Comparison of ENCODE assay signal across 11 mouse cellular contexts in genomic region chr4:25035158-25035791, GRCm38 (mm10).
A peak's percentile ranks its signal among the peaks of the same experiment; 100 is the strongest.
DNase-seq lines count a peak whose midpoint lies in the region; ATAC-seq and TF ChIP-seq lines count a peak whose summit lies in the region.
"Had no signal": no experiment of that assay in that cellular context is flagged by ENCODE, and none has a peak within 500 bp of the region (broad histone marks: within the 10 kb centered on the region; RNA-seq: fewer than 3 reads in every experiment).

No protein-coding gene starts in this region.

- DNase-seq in cerebellum, adult 18-20 months, result peak; percentile 5 to 7
- DNase-seq in liver, postnatal 0 days, result no peak
- DNase-seq in adipocyte (ENCODE audit: low spot score), result peak; percentile 26
- peak; percentile 31 to 42 for DNase-seq in kidney, postnatal 4 days
- no peak for DNase-seq in spleen, postnatal 4 days (ENCODE audit: low spot score in 2 of 2)
- no peak for DNase-seq in forebrain, embryonic 14.5 days (ENCODE audit: low spot score)
- DNase-seq: B cell, adult 2 months; thymus, postnatal 25 days had no signal

- no peak overlapping the region for H3K4me3 ChIP-seq in liver, postnatal 0 days (ENCODE audit: low read depth, low read length)
- H3K4me3 ChIP-seq in liver, embryonic 12.5 days, result no peak overlapping the region
- H3K4me3 ChIP-seq in forebrain, embryonic 14.5 days (ENCODE audit: low read depth, low read length), result no peak overlapping the region
- H3K4me3 ChIP-seq: neural tube, embryonic 13.5 days had no signal

- no peak for ATAC-seq in cerebellum, adult (ENCODE audit: insufficient number of reproducible peaks, low FRiP score, low TSS enrichment)
- ATAC-seq in liver, postnatal 0 days, result no peak
- no peak for ATAC-seq in liver, embryonic 12.5 days
- no peak for ATAC-seq in forebrain, embryonic 14.5 days

- TF ChIP-seq EP300 in liver, postnatal 0 days (IDR thresholded peaks at IDR 0.05; ENCODE audit: low read depth), result no peak

- H3K9ac ChIP-seq in liver, postnatal 0 days (replicated peaks), result no peak overlapping the region
- no peak overlapping the region for H3K9ac ChIP-seq in liver, embryonic 12.5 days
- no peak overlapping the region for H3K9ac ChIP-seq in forebrain, embryonic 14.5 days (ENCODE audit: low read length)
- H3K9ac ChIP-seq: neural tube, embryonic 13.5 days had no signal

- peak; percentile 51 for TF ChIP-seq CTCF in liver, postnatal 0 days (IDR thresholded peaks at IDR 0.05; ENCODE audit: low read depth)

- no peaks in the 10 kb centered on the region for H3K9me3 ChIP-seq in liver, postnatal 0 days (ENCODE audit: low read length)
- H3K9me3 ChIP-seq in liver, embryonic 12.5 days (replicated peaks), result no peaks in the 10 kb centered on the region
- no peaks in the 10 kb centered on the region for H3K9me3 ChIP-seq in forebrain, embryonic 14.5 days (replicated peaks; ENCODE audit: control insufficient read depth, low read length)
- H3K9me3 ChIP-seq: neural tube, embryonic 13.5 days had no signal

- no peaks in the 10 kb centered on the region for H3K4me1 ChIP-seq in liver, postnatal 0 days (ENCODE audit: insufficient read depth)
- no peaks in the 10 kb centered on the region for H3K4me1 ChIP-seq in liver, embryonic 12.5 days
- no peaks in the 10 kb centered on the region for H3K4me1 ChIP-seq in forebrain, embryonic 14.5 days (ENCODE audit: control insufficient read depth, insufficient read depth, low read length)
- H3K4me1 ChIP-seq: neural tube, embryonic 13.5 days had no signal

- H3K27me3 ChIP-seq in liver, postnatal 0 days (ENCODE audit: insufficient read depth, low read length), result no peaks in the 10 kb centered on the region
- H3K27me3 ChIP-seq in liver, embryonic 12.5 days (replicated peaks), result no peaks in the 10 kb centered on the region
- H3K27me3 ChIP-seq in forebrain, embryonic 14.5 days (replicated peaks; ENCODE audit: control insufficient read depth, insufficient read depth, low read length), result no peaks in the 10 kb centered on the region
- H3K27me3 ChIP-seq: neural tube, embryonic 13.5 days had no signal

- 28% methylated on average over 6 of the region's 6 CpGs for WGBS in liver, postnatal 0 days (ENCODE audit: insufficient replicate concordance)
- WGBS in liver, embryonic 12.5 days (ENCODE audit: insufficient replicate concordance), result 24% methylated on average over 6 of the region's 6 CpGs
- WGBS in forebrain, embryonic 14.5 days, result 28% methylated on average over 6 of the region's 6 CpGs

- H3K27ac ChIP-seq in liver, postnatal 0 days (ENCODE audit: low read depth), result no peak overlapping the region
- no peak overlapping the region for H3K27ac ChIP-seq in liver, embryonic 12.5 days
- H3K27ac ChIP-seq in forebrain, embryonic 14.5 days (ENCODE audit: low read depth, low read length), result no peak overlapping the region
- H3K27ac ChIP-seq: neural tube, embryonic 13.5 days had no signal

- no peak overlapping the region for H3K4me2 ChIP-seq in liver, postnatal 0 days (ENCODE audit: low read depth, low read length)
- H3K4me2 ChIP-seq in liver, embryonic 12.5 days, result no peak overlapping the region
- H3K4me2 ChIP-seq in forebrain, embryonic 14.5 days (ENCODE audit: low read length), result no peak overlapping the region
- H3K4me2 ChIP-seq: neural tube, embryonic 13.5 days had no signal

- no peaks in the 10 kb centered on the region for H3K36me3 ChIP-seq in liver, postnatal 0 days (replicated peaks; ENCODE audit: insufficient read depth, low read length)
- no peaks in the 10 kb centered on the region for H3K36me3 ChIP-seq in liver, embryonic 12.5 days
- H3K36me3 ChIP-seq in forebrain, embryonic 14.5 days (ENCODE audit: control insufficient read depth, insufficient read depth, low read length), result no peaks in the 10 kb centered on the region
- H3K36me3 ChIP-seq: neural tube, embryonic 13.5 days had no signal

Comparison
In these comparisons a context has a peak if more than half of its experiments do, and no peak if none do; other contexts are left out.
1. DNase-seq: peak in cerebellum, adult 18-20 months (2 of 2), adipocyte (single experiment) and kidney, postnatal 4 days (2 of 2); none in liver, postnatal 0 days (single experiment), spleen, postnatal 4 days (0 of 2) and forebrain, embryonic 14.5 days (single experiment).